Mouse (Mus musculus) layer of hippocampus, adult 2 months (tissue): ENCODE measurements around the gene Mmaa. TPM values are rescaled to one million over a fixed set of nuclear protein-coding genes. Genes with fewer than 3 reads are reported as not detected.

ENCODE experiments used
- DNase-seq, 2 experiments: peaks; one replicate each; pipeline ENCODE4 v3.0.0; 2022; ENCODE audit warnings: low spot score in 2 of 2
- H3K27ac ChIP-seq: fragments of 200-600 bp; 2 replicates; pipeline ENCODE4 v1.8.1; 2022
- H3K4me3 ChIP-seq: fragments of 200-600 bp; 2 replicates; pipeline ENCODE4 v1.8.1; 2022; ENCODE audit warnings: mild to moderate bottlenecking
- CTCF ChIP-seq: fragments of 200-600 bp; conservative IDR thresholded peaks from 2 replicates; pipeline ENCODE4 v1.8.1; 2022; ENCODE audit warnings: antibody characterized with exemption, mild to moderate bottlenecking, moderate library complexity
- total RNA-seq, 2 experiments: library from RNA; stranded (reverse); gene quantifications; 2 replicates each; pipeline ENCODE4 v1.2.3; 2021

Mmaa gene
- total RNA-seq, 2 experiments from 2014 or later = 26.0 to 28.5 TPM

DNA sequence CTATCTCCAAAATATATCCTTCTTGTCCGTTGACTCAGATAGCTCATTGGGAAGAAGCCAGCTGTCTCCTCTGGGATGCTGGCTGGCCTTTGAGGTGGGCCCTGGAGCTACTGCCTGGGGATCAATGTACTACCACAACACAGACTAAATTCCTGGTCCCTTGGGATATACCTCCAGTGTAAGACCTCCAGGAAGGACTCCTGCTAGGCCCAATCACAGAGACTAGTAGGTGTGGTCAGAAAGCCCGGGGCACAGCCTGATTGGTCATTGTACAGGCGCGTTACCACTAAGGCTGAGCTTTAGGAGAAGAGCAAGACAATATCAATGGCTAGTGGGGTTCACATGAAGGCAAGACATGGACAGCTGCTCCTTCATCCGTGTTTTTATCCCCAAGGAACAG is 11.2 kb upstream of the Mmaa start:
- TF ChIP-seq CTCF = no peak
- Histone ChIP-seq H3K4me3 (no peak overlapping the region), H3K27ac (no peak overlapping the region)
- DNase-seq = no peak

DNA sequence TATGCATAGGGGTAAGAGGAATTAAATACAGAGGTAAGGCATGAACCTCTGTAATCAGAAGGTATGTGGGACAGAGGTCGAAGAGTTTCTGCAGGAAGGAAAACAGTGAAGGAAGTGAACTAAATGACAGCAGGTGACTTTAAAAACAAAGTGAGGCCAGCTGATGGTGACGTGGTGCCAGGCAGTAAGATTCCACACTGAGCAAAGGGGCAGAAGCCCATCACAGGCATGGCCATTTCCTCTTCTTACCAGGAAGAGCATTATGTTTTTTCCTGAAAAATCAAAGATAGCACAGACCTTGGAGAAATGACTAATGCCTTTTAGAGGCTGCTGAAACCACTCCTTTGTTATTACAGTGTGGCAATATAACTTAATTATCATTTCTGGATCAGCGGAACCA is 6.8 kb upstream of the Mmaa start:
- no peak for TF ChIP-seq CTCF
- no peak for DNase-seq
- Histone ChIP-seq H3K27ac (no peak overlapping the region), H3K4me3 (no peak overlapping the region)

DNA sequence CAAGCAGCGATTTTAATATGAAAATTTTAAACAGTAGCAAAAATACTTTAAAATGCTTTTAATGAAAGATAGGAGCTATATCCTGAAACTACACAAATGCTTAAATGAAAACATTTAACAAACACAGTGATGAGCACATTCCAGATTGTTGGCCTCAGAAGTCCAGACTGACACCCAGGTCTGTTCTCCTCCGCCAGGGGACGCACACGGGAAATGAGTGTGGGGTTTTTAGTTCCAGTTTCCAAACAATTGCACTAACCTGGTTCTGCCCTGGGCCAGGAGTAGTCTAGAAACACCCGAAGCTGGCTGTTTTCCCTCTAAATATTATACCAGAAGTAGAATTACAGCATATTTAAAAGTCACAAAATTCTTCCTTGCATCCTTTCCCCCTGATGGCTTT is 5.0 kb upstream of the Mmaa start:
- DNase-seq = no peak
- no peak overlapping the region for H3K27ac ChIP-seq
- TF ChIP-seq CTCF = peak; percentile 57
- H3K4me3 ChIP-seq = no peak overlapping the region

DNA sequence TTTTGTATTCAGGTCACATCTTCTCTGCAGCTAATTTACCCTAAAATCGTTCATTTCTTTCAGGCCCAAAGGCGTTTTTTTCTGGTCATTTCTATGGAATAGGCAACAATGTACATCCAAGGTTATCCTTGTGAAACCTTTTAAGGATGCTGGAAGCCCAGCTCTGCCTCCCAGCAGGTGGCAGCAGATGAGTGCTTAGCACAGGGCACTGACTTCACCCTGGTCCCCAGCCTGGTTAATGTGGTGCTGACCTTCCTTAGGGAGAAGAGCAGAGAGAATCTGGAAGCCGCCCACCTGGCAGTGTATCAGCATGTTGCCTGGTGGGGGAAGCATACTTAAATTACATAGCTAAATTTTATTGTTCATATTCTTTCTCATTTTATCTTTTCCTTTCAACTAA is 3.0 kb upstream of the Mmaa start:
- H3K4me3 ChIP-seq = no peak overlapping the region
- no peak overlapping the region for H3K27ac ChIP-seq
- peak; percentile 29 to 71 for DNase-seq
- TF ChIP-seq CTCF = peak; percentile 97

DNA sequence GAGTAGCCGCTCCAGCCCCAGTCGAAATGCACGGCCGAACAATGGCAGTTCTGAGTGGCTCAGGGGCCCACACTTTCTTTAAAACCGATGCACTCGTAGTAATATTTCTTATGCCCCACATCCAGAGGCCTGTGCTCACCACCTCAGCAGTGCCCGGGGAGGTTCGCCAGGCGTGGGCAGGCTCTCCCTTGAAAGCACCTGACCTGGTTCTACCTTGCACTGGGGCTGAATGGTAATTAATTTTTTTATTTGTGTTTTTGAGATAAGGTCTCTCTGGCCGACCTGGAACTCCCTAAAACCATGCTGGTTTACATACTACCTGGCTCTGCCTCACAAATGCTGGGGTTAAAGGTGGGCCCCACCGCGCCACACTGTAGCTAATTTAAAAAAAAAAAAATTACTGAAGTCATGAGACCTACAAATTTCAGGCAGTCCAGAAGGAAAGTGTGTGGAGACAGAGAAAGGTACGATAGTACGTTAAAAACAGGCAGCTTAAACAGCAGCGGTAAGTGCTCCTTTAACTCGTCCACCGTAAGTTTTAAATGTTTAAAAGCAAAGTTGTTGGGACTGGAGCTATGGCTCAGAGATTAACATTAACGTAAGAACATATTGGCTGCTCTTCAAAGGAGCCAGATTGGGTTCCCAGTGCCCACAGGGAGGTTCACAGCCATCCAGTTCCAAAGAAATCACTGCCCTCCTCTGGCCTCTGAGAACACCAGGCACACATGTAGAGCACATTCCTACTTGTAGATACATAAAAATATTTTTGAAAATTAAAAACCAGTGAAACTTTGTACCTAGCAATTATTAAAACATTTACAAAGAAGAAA is 754 bp upstream of the Mmaa start:
- TF ChIP-seq CTCF = no peak
- DNase-seq = no peak
- peak overlapping the region; percentile 98 for H3K27ac ChIP-seq
- peak overlapping the region; percentile 67 for H3K4me3 ChIP-seq

DNA sequence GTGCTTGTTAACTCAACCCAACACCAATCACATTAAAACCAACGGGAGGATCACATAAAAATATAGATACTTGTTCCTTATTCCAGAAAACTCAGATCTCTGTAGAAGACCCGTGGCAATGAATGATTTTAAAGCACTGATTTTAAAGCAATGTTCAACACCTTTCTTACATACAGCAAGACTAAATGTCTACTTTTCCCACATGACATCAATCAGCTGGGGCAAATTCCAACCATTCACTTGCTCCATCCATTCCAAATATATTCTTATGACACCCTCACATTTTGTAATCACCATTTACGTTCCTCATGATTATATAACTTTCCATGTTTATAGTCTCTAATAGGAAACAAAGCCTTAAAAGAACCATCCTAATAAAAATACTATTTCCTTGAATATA is 896 bp downstream of the Mmaa start:
- no peak for DNase-seq
- Histone ChIP-seq H3K27ac (peak overlapping the region; percentile 98), H3K4me3 (peak overlapping the region; percentile 67)
- no peak for TF ChIP-seq CTCF

DNA sequence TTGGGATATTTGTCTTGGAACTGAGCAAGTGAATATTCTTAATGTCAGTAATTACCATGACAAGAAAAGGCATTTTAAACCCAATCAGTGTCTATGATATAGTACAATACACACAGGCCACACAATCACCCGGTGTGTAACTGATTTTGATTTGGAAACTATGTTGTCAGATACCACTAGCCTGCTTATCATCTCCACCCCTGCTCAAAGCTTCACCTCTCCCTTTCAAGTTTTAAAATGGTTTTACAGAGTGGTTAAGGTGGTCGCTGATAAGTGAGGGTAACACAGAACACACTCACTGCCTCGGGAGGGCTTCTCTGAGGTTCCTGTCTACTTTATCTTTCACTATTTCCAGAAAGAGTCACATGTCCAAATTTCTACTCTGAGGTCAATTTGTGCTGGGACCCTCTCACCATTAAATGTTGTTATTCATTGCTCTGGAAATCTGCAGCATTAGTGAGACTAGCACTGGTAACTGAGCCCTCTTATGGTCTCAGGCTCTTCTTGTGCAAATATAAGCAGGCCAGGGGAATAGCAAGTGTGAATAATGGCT is 1.9 kb downstream of the Mmaa start:
- no peak overlapping the region for H3K27ac ChIP-seq
- TF ChIP-seq CTCF = no peak
- no peak overlapping the region for H3K4me3 ChIP-seq
- DNase-seq = no peak

DNA sequence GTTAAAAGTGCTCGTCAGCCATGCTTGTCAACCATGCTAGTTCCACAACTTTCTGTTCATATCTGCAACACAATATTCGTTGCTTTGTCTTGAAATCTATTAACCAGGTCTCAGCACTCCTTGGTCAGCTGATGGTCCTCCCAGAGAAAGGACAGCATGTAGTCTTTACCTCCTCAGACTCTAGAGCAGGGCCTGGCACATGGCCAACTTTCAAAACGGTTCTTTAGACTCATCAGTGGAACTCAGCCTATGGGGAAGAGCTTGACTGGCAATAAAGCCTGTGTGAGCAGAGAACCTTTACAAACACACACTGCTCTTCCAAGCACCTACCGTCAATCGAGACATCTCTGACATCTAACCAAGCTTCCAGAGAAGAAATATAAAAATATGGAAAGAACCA is 5.1 kb downstream of the Mmaa start:
- DNase-seq = no peak
- H3K4me3 ChIP-seq = no peak overlapping the region
- H3K27ac ChIP-seq = no peak overlapping the region
- TF ChIP-seq CTCF = no peak

DNA sequence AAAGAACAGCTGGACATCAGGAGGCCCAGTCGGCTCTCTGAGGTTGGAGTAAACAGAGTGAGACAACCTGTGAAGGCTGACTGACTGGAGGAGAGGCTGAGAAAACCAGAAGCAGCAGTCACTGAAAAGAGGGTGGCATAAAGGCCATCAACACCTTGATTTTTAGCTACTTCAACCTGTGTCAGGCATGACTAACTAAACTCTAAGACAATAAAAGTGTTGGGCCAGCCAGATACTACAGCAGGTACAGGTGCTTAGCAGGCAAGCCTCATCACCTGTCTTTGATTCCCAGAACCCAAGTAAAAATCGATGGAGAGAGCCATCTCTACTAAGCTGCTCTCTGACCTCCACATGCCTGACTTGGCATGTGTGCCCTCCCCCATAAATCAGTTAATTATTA is 6.1 kb downstream of the Mmaa start:
- no peak for TF ChIP-seq CTCF
- no peak overlapping the region for H3K27ac ChIP-seq
- DNase-seq = no peak
- H3K4me3 ChIP-seq = no peak overlapping the region

DNA sequence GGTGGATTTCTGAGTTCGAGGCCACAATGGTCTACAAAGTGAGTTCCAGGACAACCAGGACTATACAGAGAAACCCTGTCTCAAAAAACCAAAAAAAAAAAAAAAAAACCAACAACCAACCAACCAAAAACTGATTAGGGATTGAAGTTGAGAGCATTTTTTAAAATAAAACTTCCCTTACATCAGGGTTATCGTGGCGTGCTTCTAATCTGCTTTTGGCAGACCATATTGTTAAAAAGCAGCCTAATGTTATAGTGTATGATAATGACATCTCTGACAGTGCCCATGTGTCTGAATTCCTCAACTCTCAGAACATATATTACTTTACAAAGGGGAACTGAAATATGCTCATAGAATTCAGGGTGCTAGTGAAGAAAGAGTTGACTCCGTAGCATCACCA is 6.5 kb downstream of the Mmaa start:
- no peak for DNase-seq
- no peak for TF ChIP-seq CTCF
- Histone ChIP-seq H3K4me3 (no peak overlapping the region), H3K27ac (no peak overlapping the region)

DNA sequence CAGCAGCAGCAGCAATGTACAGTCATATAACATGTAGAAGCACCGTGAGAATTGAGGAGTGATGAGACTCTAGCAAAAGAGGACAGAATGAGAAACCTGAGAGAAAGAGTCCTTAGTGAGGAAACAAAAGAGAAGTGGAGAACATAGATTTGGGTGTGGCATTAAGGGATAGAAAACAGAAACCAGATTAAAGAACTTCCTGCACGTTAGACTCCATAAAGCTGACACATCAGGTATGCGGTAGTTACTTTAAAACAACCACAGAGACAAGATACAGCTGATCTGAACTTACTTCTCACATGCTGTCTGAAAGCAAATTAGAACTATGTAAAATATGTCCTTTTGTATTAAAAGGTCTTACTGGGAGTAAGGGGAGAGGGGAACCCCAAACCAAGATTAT is 8.3 kb downstream of the Mmaa start:
- TF ChIP-seq CTCF = no peak
- no peak for DNase-seq
- Histone ChIP-seq H3K4me3 (no peak overlapping the region), H3K27ac (no peak overlapping the region)

DNA sequence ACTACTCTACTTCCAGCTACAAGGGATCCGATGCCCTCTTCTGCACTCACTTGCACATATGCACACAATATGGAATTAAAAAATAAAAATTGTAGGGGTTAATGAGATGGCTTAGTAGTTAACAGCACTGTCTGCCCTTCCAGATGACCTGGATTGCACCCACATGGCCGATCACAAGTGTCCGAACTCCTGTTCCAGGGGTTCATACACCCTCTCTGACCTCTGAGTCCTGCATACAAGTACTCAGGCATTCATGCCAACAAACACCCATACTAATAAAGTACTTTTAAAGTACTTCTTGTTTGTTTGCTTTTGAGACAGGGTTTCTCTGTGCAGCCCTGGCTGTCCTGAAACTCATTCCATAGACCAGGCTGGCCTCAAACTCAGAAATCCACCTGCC is 10.1 kb downstream of the Mmaa start:
- Histone ChIP-seq H3K27ac (no peak overlapping the region), H3K4me3 (no peak overlapping the region)
- TF ChIP-seq CTCF = no peak
- no peak for DNase-seq

DNA sequence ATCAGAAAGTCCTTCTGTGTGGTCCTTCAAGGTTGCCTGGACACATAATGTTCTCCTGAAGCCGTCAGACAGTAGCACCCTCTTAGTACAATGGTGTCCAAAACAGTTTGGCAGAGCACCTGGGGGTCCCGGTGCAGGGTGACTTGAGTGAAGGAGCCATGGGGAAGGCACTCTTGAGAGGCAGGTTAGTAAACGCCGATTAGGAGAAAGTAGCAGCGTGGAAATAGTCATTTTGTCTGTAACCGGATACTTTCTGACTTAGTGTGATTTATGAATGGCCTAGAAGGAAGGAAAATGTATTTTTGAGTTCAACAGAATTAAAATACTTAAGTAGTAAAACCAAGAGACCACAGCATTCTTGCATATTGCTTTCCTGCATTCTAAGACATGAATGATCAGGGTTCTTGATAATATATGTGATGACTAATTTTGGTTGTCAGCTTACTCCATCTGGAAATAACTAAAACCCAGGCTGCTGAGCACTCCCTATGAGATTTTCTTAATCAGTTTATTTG is 13.3 kb downstream of the Mmaa start:
- no peak for DNase-seq
- Histone ChIP-seq H3K4me3 (no peak overlapping the region), H3K27ac (no peak overlapping the region)
- TF ChIP-seq CTCF = no peak
